Mouse (Mus musculus) telencephalon, adult 2 months (tissue): ENCODE data around the gene Rfx4.

Experiments used
- DNase-seq: peaks from one replicate; pipeline ENCODE4 v3.0.0-alpha.2; 2011; ENCODE audit warnings: low read depth, low spot score

The Rfx4 gene

DNA sequence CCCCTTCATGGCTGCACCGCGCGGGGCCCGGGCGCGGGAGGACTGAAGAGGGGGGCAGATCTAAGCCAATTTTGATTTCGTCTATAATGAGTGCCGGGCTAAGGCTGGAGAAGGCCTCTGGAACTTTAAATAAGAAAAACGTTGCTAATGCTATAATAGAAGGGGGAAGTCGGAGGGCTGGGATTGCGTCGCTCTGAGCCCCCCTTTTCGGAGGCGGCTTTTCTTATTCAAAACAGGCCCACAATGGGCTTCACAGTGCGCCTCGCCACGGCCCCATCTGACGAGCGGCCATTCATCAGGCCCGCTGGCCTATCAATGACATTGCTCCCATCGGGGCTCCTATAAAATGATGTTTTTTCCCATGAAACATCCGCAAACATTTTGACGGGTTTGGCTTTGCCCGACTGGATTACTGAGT is at the start of gene Rfx4:
Gene Rfx4, plus strand, starts transcription at position 277 of the 418 bp plus-strand sequence.
- DNase-seq = no peak

DNA sequence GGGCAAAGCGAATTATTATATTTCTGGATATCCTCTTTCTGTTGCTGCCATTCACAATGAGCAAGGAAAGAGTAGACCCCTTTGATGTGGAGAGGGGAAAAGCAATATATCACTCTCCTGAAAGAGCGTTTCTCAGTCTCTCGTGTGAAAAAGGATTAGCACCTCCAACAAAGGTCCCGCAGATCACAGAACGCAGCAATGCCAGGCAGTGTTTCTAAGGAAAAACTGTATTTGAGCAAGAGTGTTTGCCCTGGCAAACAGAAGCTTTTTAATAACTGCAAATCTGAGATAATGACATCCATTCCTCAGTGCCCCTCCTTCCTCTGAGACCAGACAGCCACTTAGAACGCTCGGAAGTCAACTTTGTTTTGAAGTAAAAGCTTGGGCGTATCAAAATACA is 49.3 kb upstream of the Rfx4 start:
- no peak for DNase-seq

DNA sequence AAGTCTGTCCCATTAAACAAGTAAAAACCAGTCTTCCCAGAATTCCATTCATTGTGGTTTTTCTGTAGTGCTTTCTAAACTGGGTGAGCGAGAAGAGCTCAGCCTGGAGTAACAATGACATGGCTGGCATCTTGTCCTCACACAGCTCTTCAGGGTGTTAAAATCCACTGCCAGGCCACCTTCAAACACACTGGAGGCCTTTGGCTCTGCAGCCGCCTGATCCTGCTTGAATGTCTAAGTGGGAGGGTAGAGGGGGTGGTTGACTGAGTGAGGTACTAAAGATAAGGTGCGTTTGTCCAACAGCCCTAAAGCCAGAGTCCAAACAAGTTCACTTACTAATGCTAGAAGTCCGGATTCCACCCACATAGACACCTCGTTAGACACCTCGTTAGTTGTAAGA is 48.6 kb upstream of the Rfx4 start:
- no peak for DNase-seq

DNA sequence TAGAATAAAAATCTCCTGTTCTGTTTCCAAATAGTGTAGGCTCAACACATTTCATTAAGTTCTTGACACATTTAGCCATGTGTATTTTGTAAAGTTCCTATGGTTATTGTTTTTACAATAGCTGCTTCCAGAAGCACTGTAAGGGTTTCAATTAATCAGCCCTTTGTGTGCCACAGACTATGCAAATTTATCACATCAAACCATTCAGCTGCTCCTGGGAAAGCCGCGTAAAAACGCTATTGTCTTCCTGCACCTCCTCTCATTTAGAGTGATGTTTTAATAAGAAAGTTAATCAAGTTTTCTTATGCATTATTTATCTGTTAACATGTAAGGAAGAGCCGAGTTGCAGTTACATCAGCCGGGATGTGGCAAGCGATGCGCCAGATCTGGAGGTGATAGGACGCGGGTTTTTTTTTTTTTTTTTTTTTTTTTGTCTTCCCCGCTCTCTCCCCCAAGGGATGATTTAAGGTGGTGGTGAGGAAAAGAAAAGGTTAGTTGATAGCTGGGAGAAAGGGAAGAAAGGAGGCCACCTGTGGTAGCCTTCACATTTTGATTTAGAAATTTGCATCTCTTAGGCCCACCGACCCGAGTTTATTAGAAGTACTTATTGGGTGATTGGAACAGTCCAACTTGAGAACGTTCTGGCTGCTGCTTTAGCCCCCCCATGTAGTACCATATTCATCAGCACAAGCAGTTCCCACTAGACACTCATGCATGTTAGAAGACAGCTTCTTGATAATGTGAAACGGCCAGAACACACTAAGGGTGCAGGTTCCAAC is 47.9 kb upstream of the Rfx4 start:
- DNase-seq = no peak

DNA sequence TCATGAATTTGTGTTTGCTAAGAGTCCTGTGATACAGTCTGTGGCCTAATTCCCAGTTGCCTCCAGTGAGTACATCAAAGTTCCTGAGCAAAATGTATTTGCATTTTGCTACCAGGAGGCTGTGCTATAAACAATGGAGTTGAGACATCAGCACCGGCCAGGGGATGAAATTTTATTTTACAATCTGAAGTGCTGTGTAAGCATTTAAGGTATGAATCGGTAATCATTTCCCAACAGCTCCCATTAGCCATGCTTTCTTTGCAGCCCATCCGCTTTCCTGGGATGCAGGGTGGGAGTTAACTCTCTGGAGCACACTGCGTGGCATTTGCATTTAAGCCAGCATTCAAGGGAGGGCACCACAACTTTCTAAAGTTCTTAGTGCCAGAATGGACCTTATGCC is 45.7 kb upstream of the Rfx4 start:
- no peak for DNase-seq

DNA sequence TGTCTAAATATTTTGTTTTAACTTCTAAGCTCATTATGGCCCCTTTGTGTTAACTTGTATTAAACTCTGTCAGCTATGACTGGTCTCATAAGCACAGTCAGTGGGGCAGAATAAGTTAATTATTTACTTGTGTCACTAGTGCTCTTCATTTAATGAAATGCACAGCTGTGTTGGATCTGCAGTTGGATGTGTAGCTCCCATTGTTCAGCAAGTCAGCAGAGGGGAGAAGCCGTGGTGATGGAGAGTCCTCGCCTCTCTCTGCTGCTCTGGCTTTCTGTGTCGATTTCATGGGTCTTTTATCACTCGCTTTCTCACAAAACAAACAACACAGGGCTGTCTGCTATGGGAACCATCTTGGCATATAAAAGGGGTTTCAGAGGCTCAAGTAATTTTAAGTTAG is 45.0 kb upstream of the Rfx4 start:
- DNase-seq = no peak

DNA sequence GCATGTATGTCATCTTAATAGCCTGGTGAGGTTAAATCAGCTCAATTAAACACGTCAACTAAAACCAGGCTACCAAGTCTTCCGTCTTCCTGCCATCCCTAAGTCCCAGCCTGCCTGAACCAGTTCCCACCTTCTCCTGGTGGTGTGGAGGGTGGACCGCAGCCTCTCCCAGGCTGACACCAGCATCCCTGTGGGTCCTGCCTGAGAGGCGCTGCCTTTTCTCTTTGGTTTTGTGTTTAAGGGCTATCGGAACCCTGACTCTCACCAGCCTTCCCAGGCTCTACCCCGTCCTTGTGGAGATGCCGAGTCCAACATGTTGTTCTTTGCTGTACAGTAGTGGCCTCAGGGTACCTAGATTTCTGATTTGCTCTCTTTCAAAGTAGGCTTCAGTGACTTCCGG is 44.4 kb upstream of the Rfx4 start:
- DNase-seq = no peak

DNA sequence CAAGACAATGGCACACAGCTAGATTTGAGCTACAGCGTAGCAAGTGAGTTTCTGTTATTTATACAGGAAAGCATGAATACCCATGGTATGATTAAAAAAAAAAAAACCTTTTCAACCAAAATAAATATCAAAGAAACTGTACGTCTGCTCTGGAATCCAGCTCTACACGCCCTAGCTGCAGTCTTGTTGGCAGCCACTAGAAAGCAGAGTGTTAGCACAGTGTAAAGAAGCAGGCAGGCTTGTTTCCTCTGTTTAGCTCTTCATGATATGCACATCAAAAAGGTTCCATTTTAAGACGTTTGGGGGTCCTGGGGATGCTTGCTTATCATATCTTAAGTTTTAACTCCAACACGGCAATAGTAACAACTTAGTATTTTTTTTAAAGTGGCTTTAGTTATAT is 43.9 kb upstream of the Rfx4 start:
- no peak for DNase-seq

DNA sequence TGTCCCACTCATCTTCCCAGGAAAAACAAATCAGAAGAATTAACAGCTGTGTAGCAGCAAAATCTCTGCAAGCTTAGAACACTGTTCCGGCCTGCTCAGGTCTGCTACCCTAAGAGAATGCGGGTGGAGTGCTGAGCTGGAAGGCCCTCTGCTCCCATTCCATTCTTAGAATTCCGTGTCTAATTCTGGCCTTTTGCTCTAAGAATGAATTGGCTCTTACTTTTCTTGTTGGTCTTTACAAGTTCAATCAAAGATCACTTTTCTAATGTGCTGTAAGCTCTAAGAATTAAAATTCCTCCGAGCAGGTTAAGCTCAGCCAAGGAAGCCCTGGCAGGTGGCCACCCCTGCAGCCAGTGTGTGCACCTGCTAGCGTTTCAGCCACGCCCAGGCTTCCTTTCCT is 43.3 kb upstream of the Rfx4 start:
- no peak for DNase-seq

DNA sequence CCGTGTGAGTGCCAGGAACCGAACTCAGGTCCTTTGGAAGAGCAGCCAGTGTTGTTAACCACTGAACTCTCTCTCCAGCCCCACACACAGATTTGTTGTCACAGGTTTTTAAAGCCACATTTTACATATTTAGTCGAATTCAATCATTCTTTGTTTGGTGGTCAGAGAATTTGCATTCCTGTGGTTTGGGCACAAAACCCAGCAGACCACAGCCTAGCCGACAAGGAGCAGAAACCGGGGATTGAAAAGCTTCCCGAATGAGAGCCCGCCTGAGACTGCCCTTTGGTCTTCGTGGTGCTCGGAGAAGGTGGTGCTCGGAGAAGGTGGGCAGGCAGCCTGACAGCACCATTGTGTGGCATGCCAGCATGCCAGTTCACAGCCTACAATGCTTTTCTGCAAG is 42.8 kb upstream of the Rfx4 start:
- no peak for DNase-seq

DNA sequence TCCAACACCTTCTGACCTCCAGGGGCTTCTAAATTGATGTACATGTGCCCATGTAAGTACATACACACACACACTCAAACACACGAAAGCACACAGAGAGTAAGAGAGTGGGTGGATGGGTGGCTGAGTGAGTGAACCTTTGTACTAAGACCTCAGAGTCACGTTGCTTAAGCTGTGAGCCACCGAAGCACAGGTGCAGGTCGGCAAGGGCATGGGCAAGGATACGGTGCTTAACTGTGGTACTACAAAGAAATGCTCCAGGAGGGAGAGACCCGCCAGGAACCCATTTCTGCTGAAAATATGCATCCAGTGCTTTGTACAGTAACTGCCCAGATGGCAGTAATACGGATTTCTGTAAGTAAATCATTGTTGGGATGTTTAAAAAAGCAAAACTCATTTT is 40.2 kb upstream of the Rfx4 start:
- no peak for DNase-seq

DNA sequence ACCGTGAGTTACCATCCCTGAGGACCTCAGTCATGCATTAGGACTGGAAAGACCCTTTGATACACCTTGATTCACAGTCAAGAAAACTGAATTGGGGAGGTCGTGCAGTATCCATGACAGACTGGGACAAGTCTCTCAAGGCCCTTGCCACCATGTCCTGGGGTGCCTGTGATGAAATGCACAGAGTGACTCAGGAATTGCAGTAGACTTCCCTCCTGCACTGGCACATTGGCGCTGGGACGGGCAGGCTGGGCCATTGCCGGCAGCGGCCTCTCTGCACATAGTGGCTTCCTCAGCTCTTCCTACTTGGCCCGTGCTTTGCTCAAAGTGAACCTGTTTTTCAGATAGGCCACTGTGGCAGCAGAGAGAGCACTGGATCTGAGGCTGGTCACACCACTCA is 39.3 kb upstream of the Rfx4 start:
- DNase-seq = no peak

DNA sequence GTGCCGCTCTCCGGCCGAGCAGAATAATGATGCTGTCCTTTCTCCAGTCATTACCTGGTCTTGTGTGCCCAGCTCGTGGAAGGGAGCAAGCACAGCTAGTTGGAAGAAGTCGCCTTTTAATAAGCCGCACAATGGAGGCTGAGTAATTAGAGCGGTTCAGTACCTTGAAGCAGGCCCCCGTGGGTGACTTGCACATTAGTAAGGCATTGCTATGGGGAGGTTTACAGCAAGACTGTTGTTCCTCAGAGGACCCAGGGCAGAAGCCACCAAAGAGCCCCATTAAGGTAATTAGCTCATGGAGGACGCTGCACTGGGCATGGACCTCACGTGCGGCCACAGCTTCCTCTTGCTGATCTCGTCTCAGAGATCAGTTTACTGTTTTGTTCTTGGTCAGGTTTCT is 33.2 kb upstream of the Rfx4 start:
- no peak for DNase-seq

DNA sequence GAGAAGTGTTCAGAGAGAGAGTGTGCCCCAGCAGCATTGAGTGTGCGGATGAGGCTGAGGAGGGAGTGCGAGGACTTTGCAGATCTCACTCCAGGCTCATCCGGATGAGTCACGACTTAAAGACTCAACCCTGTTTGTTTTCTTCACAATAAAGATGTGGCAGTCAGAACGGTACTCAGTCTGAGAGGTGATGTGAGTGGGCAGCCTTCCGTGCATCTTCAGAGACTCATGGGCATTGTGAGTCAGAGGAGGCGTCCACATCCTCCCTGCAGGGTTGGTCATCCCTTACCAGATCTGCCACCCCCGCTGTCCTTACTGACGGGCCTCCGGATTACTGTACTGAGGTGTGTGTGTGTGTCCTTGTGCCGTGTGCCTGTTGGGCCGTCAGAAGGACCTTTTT is 28.9 kb upstream of the Rfx4 start:
- DNase-seq = no peak

DNA sequence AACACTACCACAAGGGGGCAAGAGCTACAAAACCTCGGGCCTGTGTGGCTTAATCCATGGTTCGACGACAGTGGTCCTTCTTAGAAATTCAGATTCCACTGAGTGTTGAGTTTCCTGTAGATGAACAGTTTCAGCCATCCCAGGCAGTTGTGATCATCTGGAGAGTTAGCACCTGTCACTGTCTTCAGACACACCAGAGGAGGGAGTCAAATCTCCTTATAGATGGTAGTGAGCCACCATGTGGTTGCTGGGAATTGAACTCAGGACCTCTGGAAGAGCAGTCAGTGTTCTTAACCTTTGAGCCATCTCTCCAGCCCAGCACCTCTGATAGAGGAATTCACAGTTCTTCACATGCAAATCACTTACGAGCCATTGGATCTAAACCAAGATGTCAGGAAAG is 28.1 kb upstream of the Rfx4 start:
- no peak for DNase-seq

DNA sequence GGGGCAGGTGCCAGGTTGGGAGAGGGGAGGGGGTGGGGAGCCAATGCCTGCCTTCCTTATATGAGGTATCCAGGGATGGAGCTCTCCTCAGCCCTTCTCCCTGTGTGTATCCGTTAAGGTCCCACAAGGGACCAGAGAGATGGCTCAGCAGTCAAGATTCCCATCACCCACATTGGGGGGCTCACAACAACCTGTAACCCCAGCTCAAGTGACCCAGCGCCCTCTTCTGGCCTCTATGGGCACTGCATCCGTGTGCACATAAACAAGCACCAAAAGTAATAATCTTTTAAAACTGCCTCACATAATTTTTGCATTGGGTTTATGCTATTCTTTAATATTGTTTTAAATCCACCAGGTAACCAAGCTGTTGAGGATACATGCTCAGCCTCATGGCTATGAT is 25.8 kb upstream of the Rfx4 start:
- no peak for DNase-seq

DNA sequence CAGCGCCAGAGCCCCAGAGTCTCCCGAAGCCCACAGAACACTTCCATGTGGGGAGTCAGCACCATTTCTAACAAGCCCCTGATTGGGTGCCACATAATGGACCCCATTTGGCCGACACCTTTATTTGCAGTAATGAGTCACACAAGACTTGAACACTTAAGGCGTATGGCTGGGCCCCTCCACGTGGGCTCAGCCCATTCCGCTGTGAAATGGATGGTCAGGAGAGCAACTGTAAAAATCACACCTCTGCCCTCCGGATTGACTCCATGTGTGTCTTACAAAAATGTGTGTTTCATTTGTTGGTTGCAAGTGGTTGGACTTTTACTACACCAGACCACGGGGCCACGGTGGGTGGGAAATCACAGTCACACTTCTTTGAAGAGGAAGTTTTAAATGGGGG is 24.9 kb upstream of the Rfx4 start:
- DNase-seq = no peak

DNA sequence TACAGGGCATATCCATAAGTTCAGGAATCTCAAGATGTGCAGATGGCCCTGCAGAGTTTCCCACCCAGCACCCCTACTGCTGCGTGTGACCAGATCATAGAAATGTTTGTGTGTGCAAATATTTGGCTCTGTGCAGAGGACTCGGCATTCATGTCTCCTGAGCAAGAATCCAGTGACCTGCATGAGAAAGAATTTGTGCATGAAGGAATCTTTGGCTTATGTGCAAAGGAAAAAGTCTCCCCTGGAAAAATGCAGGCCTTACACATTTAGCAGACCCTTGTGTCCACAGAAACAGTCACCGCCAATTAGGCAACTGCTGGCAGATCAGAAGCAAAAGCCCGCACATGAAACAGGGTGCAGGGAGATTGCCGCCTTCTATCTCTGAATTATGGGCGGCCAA is 22.4 kb upstream of the Rfx4 start:
- DNase-seq = no peak

DNA sequence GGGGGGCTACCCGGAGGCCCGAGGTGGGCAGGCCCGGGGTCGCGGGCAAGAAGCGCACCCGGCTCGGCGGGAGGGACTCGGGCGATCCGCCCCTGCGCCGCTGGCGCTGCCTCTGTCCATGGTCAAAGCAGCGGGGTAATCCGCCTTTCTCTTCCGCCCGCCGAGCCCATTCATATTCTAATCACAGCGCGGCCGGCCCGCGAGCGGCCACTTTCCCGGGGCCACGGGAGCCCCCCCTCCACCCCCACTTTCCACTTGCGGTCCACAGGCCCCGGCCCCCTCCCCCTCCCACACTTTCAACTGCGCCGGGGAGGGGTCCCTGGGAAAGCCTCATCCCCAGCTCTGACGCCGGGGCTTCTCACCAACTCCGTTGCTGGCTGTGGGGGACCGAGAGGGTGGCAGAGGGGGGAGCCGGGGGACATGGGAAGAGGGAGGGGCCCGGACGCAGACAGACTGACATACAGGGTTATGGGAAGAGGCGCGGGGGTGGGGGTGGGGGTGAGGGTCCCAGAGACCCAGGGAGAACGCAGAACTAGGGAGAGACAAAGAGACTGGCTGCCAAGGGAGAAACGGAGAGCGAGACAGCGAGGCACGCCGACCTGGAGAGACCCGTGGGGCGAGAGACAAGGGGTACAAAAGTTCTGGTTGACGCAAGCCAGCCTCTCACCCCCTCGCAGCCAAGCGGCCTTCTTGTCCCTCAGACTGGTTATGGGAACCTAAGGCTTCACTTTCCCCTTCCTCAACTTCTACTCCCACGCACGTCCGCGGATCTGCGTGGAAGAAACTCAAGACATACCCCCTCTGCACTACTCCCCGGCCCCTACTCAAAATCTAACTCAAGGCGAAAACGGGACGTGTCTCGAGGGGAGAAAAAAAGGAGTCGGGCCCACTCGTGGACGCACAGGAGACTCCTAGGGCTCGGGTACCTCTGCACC is 744 bp upstream of the Rfx4 start:
- no peak for DNase-seq

DNA sequence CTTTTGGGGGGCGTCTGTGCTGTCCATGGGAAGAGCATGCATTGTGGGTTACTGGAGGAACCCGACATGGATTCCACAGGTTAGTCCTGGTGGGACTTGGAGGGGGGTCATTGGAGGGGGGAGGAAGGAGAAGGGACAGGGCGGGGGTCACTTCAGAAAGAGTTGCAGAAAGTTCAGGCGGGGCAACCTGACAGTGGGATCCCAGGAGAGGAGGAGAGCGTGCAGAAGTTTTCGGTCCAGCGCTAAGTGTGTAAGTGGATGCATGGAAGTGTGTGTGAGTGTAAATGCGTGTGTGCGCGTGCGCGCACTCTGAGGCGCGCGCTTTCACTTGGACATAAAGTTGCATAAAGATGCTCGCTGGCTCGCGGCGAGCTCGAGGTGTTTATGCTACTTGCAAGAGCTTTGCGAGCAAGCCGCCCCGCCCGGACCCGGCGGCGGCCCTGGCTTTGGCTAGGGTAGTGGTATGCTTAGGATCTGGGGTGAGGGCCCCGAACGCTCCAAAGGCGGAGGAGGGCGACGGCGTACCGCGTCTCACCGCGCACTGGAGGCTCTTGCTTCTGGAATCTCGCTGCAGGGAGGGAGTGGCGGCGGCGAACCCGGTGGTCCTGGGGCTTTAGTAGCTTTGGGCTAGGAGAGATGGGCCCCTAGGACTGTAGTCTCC is 703 bp downstream of the Rfx4 start:
- no peak for DNase-seq

DNA sequence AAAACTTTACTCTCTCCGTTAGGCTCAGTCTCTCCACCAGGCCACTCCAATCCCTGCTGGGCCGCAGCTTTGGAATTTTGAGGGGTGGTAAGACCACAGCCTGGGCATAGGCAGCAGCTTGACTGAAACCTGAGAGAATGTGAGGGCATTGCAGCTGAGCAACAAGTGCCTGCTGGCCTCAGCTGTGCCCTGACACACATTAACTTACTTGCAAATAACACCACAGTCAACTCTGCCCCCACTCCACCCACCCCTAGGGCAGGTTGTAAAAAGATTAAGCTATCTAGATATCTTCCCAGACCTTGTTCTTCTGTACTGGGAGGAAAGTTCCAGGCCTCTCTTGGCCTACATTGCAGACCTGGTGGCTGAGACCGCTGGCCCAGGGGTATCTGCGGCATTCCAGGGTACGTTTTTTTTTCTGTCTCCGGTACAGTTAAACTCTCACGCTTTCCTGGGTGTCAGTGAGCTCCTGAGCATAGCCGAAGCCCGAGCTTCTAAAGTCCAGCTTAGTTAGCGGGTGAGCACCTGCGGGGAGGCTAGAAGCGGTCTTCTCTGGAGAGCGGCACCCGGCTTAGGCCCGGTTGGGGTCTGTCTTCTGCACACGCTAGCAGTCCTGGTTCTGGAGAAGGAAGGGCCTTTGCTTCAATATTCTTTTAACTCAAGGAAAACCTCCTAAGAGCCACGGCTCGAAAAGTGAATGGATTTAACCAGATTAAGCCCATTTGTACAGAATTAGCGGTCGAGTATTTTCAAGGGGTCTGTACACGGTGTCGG is 1.8 kb downstream of the Rfx4 start:
- no peak for DNase-seq

DNA sequence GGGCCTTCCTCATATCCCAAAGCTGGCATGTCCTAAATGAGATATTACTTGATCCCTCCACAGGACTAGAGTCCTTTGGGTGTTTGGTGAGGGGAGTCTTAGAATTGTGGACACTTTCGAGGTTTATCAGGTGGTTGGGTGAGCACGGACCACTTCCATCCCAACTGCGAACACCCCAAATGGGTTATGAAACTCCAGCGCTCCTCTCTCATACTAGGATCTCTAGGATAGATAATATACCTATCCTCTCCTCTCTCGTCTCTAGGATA is 2.3 kb downstream of the Rfx4 start:
- DNase-seq = no peak
